Mouse (Mus musculus) liver, embryonic 12.5 days (tissue): Measurements from ENCODE around the gene Zfp354a. TPM values are rescaled to one million over a fixed set of nuclear protein-coding genes. Genes with fewer than 3 reads are reported as not detected.
"Not testable (repeated sequence)": the region's sequence is repeated elsewhere in the genome, so short reads cannot be mapped to it uniquely, and the experiment has no call there.

Experiments
- ATAC-seq: fragments of 200-750 bp; cut with Nextera tagmentation; 2 replicates; pipeline ENCODE4 v1.8.0; 2017; ENCODE audit warnings: moderate number of reproducible peaks, mild to moderate bottlenecking, moderate library complexity
- H3K27ac ChIP-seq: fragments of 300-500 bp; sonication (generic); 2 replicates; pipeline ENCODE4 v1.5.1; 2016; ENCODE audit warnings: mild to moderate bottlenecking
- H3K27me3 ChIP-seq: fragments of 300-500 bp; sonication (generic); replicated peaks from 2 replicates; pipeline ENCODE4 v1.6.1; 2016; ENCODE audit warnings: mild to moderate bottlenecking, moderate library complexity
- H3K36me3 ChIP-seq: fragments of 300-500 bp; sonication (generic); 2 replicates; pipeline ENCODE4 v1.6.1; 2016; ENCODE audit warnings: mild to moderate bottlenecking, moderate library complexity
- H3K4me1 ChIP-seq: fragments of 300-500 bp; sonication (generic); 2 replicates; pipeline ENCODE4 v1.6.1; 2016
- H3K4me2 ChIP-seq: fragments of 300-500 bp; sonication (generic); 2 replicates; pipeline ENCODE4 v1.6.1; 2016; ENCODE audit warnings: mild to moderate bottlenecking, moderate library complexity
- H3K4me3 ChIP-seq: fragments of 300-500 bp; sonication (generic); 2 replicates; pipeline ENCODE4 v1.5.1; 2016; ENCODE audit warnings: mild to moderate bottlenecking, moderate library complexity
- H3K9ac ChIP-seq: fragments of 300-500 bp; sonication (generic); 2 replicates; pipeline ENCODE4 v1.6.1; 2016; ENCODE audit warnings: mild to moderate bottlenecking, moderate library complexity
- H3K9me3 ChIP-seq: fragments of 300-500 bp; sonication (generic); replicated peaks from 2 replicates; pipeline ENCODE4 v1.6.1; 2016; ENCODE audit warnings: mild to moderate bottlenecking, moderate library complexity
- WGBS: fragments of 180-500 bp; shearing (Covaris S2); methylation state at CpG from one replicate; pipeline ENCODE4 v1.1.7; 2016; ENCODE audit not compliant: insufficient replicate concordance; 5-methylcytosine and 5-hydroxymethylcytosine counted together
- polyA plus RNA-seq: library from polyadenylated mRNA; unstranded; fragments of >200 nt; fragmentation: Nextera tagmentation; extraction: Ambion mirVana; gene quantifications from 2 replicates; pipeline ENCODE4 v1.2.1, GENCODE M21; 2016

Zfp354a gene
- polyA plus RNA-seq, result 1.8 and 2.4 TPM in 2 replicates

- H3K27me3 ChIP-seq, result no peaks in the 10 kb centered on the region
- WGBS, result under 1% methylated on average over 32 of the region's 32 CpGs
- no peaks in the 10 kb centered on the region for H3K4me1 ChIP-seq
- H3K9me3 ChIP-seq, result no peaks in the 10 kb centered on the region
- 0 out of 2 replicates have a peak, but pooled peaks cover 6% of the 10 kb centered on the region for H3K36me3 ChIP-seq
- ATAC-seq, result peak; percentile 74
- H3K4me2 ChIP-seq, result peak within 1 kb of the TSS; percentile 78
- H3K9ac ChIP-seq, result peak within 1 kb of the TSS; percentile 69
- H3K27ac ChIP-seq, result 0 out of 2 replicates have a peak within 1 kb of the TSS, but pooled peaks have one; percentile 47
- peak within 1 kb of the TSS; percentile 67 for H3K4me3 ChIP-seq
These were observed at the start of gene Zfp354a for GRCm38 (mm10) chr11:51059151-51059571. Zfp354a (plus strand) TSS chr11:51059257.

- Histone ChIP-seq H3K4me2 (no peak overlapping the region), H3K36me3 (no peaks in the 10 kb centered on the region), H3K27me3 (no peaks in the 10 kb centered on the region), H3K4me3 (no peak overlapping the region), H3K27ac (no peak overlapping the region), H3K9me3 (no peaks in the 10 kb centered on the region), H3K4me1 (no peaks in the 10 kb centered on the region), H3K9ac (no peak overlapping the region)
- 68% methylated on average over 5 of the region's 5 CpGs for WGBS
- no peak for ATAC-seq
These were observed 47.2 kb upstream of the Zfp354a start for GRCm38 (mm10) chr11:51011821-51012220.

- no peak within 1 kb of the TSS for H3K27ac ChIP-seq
- H3K4me1 ChIP-seq, result no peaks in the 10 kb centered on the region
- H3K36me3 ChIP-seq, result no peaks in the 10 kb centered on the region
- no peaks in the 10 kb centered on the region for H3K9me3 ChIP-seq
- H3K4me2 ChIP-seq, result no peak within 1 kb of the TSS
- 54% methylated on average over 1 of the region's 1 CpGs for WGBS
- ATAC-seq, result no peak
- no peak within 1 kb of the TSS for H3K9ac ChIP-seq
- H3K4me3 ChIP-seq, result no peak within 1 kb of the TSS
- no peaks in the 10 kb centered on the region for H3K27me3 ChIP-seq
These were observed 45.1 kb upstream of the Zfp354a start, which contains the start of gene Olfr54 for GRCm38 (mm10) chr11:51013936-51014335. Olfr54 (plus strand) TSS chr11:51014236.

- 46% methylated on average over 2 of the region's 2 CpGs for WGBS
- Histone ChIP-seq H3K4me3 (no peak overlapping the region), H3K27me3 (no peaks in the 10 kb centered on the region), H3K9ac (no peak overlapping the region), H3K9me3 (no peaks in the 10 kb centered on the region), H3K4me1 (no peaks in the 10 kb centered on the region), H3K27ac (no peak overlapping the region), H3K4me2 (no peak overlapping the region), H3K36me3 (no peaks in the 10 kb centered on the region)
- ATAC-seq, result peak; percentile 71
These were observed 42.7 kb upstream of the Zfp354a start for GRCm38 (mm10) chr11:51016341-51016740.

DNA sequence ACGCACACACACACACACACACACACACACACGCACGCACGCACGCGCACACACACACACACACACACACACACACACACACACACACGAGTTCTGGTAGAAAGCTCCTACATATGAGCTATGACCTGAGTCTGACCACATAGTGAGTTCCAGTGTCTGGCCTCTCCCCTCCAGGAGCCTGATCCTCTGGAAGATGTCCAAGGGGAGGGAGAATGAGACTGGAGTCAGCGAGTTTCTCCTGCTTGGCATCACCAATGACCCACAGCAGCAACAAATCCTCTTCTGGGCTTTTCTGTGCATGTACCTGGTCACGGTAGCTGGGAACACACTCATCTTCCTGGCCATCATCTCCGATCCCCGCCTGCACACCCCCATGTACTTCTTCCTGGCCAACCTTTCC lies 32.2 kb upstream of the Zfp354a start:
- H3K9ac ChIP-seq, H3K9me3 ChIP-seq, H3K4me3 ChIP-seq, H3K27me3 ChIP-seq, ATAC-seq, H3K4me2 ChIP-seq, H3K27ac ChIP-seq, H3K36me3 ChIP-seq, H3K4me1 ChIP-seq: not testable (repeated sequence)
- 67% methylated on average over 11 of the region's 11 CpGs for WGBS

GRCm38 (mm10) chr11:51029381-51029780 lies 29.7 kb upstream of the Zfp354a start:
- not testable (repeated sequence) for H3K27me3 ChIP-seq, H3K4me3 ChIP-seq, ATAC-seq, H3K4me1 ChIP-seq, H3K27ac ChIP-seq, H3K9me3 ChIP-seq, H3K36me3 ChIP-seq, H3K4me2 ChIP-seq, H3K9ac ChIP-seq
- WGBS, result 60% methylated on average over 8 of the region's 8 CpGs

- no peaks in the 10 kb centered on the region for H3K27me3 ChIP-seq
- H3K36me3 ChIP-seq, result no peaks in the 10 kb centered on the region
- ATAC-seq, result no peak
- H3K4me2 ChIP-seq, result no peak overlapping the region
- no peak overlapping the region for H3K9ac ChIP-seq
- H3K4me1 ChIP-seq, result no peaks in the 10 kb centered on the region
- no peaks in the 10 kb centered on the region for H3K9me3 ChIP-seq
- 51% methylated on average over 2 of the region's 2 CpGs for WGBS
- H3K27ac ChIP-seq, result no peak overlapping the region
- H3K4me3 ChIP-seq, result no peak overlapping the region
These were observed 28.8 kb upstream of the Zfp354a start for GRCm38 (mm10) chr11:51030225-51030624.

- WGBS, result 23% methylated on average over 1 of the region's 1 CpGs
- Histone ChIP-seq H3K9ac (no peak overlapping the region), H3K9me3 (no peaks in the 10 kb centered on the region), H3K27me3 (no peaks in the 10 kb centered on the region), H3K4me3 (no peak overlapping the region), H3K4me2 (no peak overlapping the region), H3K4me1 (no peaks in the 10 kb centered on the region), H3K36me3 (no peaks in the 10 kb centered on the region), H3K27ac (no peak overlapping the region)
- ATAC-seq, result no peak
These were observed 26.2 kb upstream of the Zfp354a start for GRCm38 (mm10) chr11:51032851-51033250.

DNA sequence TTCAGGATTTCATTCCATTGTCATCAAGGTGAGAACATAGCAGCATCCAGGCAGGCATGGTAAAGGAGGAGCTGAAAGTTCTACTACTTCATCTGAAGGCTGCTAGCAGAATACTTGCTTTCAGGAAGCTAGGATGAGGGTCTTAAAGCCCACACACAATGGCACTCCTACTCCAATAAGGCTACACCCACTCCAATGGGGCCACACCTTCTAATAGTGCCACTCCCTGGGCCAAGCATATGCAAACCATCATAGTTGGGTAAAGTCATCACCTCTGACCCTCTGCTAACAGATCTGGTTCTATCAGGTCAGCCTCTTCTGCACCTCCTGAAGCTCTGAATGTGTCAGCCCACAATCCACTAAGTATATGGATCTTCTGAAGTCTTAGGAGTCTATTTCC lies 24.9 kb upstream of the Zfp354a start:
- not testable (repeated sequence) for H3K9me3 ChIP-seq, H3K27ac ChIP-seq, H3K36me3 ChIP-seq, ATAC-seq, H3K27me3 ChIP-seq, H3K4me1 ChIP-seq, H3K9ac ChIP-seq, H3K4me3 ChIP-seq, H3K4me2 ChIP-seq

GRCm38 (mm10) chr11:51035951-51036350 lies 23.1 kb upstream of the Zfp354a start:
- Histone ChIP-seq H3K27me3 (no peaks in the 10 kb centered on the region), H3K4me1 (no peaks in the 10 kb centered on the region), H3K9me3 (no peaks in the 10 kb centered on the region), H3K4me2 (no peak overlapping the region), H3K27ac (no peak overlapping the region), H3K9ac (no peak overlapping the region), H3K36me3 (no peaks in the 10 kb centered on the region), H3K4me3 (no peak overlapping the region)
- WGBS, result 84% methylated on average over 2 of the region's 2 CpGs
- no peak for ATAC-seq

DNA sequence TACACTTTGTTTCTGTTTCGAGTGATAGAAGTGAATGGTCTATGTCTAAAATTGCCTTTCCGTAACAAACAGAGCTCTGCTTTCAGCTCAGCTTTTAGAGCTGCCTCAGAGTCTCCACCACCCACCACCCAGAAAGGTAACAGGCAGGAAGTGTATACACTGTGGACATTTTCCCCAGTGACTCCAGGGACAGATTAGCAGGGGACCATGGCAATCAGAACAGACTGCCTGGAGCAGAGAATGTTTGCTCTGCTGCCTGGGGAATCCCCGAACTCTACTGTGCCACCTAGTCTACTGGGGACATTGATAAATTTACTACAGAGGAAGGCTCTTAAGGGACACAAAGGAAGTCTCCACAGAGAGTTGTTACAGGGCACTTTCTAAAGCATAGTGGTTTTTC lies 14.3 kb upstream of the Zfp354a start:
- H3K27me3 ChIP-seq, H3K4me2 ChIP-seq, H3K9me3 ChIP-seq, H3K4me3 ChIP-seq, H3K36me3 ChIP-seq, H3K9ac ChIP-seq, H3K27ac ChIP-seq, H3K4me1 ChIP-seq: not testable (repeated sequence)
- ATAC-seq, result peak; percentile 37; the same call in 1 of the 2 replicates
- 56% methylated on average over 3 of the region's 3 CpGs for WGBS

GRCm38 (mm10) chr11:51047809-51048208 lies 11.2 kb upstream of the Zfp354a start, which contains the start of gene Olfr1375:
Olfr1375 (plus strand) TSS chr11:51048109.
- not testable (repeated sequence) for ATAC-seq, H3K9ac ChIP-seq, H3K36me3 ChIP-seq, H3K9me3 ChIP-seq, H3K27me3 ChIP-seq, H3K4me1 ChIP-seq, H3K27ac ChIP-seq, H3K4me2 ChIP-seq, H3K4me3 ChIP-seq
- 59% methylated on average over 3 of the region's 3 CpGs for WGBS

DNA sequence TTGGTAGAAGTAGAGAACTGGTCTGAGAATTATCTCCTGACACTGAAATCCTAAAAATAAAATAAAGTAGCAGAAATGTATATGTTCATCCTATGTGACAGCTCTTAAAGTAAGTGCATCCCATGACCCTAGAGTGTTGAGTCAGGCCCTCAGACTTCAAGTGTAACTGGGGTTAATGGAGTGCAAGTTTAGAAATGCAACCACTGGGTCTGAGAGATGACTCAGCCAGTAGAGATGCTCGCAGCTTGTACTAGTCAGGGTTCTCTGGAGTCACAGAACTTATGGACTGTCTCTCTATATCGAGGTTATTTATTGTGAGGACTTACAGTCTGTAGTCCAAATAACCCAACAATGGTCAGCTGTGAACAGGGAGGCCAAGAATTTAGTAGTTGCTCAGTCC lies 7.4 kb upstream of the Zfp354a start:
- no peak overlapping the region for H3K9ac ChIP-seq
- H3K36me3 ChIP-seq, result no peaks in the 10 kb centered on the region
- ATAC-seq, result no peak
- H3K27ac ChIP-seq, result no peak overlapping the region
- H3K4me1 ChIP-seq, result no peaks in the 10 kb centered on the region
- no peaks in the 10 kb centered on the region for H3K9me3 ChIP-seq
- H3K4me2 ChIP-seq, result no peak overlapping the region
- 51% methylated on average over 2 of the region's 2 CpGs for WGBS
- H3K27me3 ChIP-seq, result no peaks in the 10 kb centered on the region
- H3K4me3 ChIP-seq, result no peak overlapping the region
